Mouse (Mus musculus): ENCODE measurements around the gene Cacng3. TPM values are rescaled to one million over a fixed set of nuclear protein-coding genes. Genes with fewer than 3 reads are reported as not detected.

The Cacng3 gene
- 0.08 and 0.41 TPM in 2 replicates for polyA plus RNA-seq (2014; fragmentation: Nextera tagmentation; extraction: Ambion mirVana)

GRCm38 (mm10) chr7:122670442-122670872, at the start of gene Cacng3:
Cacng3 (plus strand) TSS chr7:122670492.
- Histone ChIP-seq H3K27ac (ENCODE audit: low read depth) (no peak within 1 kb of the TSS), H3K4me2 (peak within 1 kb of the TSS; percentile 49), H3K4me1 (ENCODE audit: insufficient read depth) (no peaks in the 10 kb centered on the region), H3K9me3 (ENCODE audit: low read depth, low read length) (no peaks in the 10 kb centered on the region), H3K4me3 (ENCODE audit: low read depth, low read length) (no peak within 1 kb of the TSS), H3K27me3 (ENCODE audit: insufficient read depth, low read length) (peaks cover 7% of the 10 kb centered on the region), H3K9ac (no peak within 1 kb of the TSS), H3K36me3 (ENCODE audit: insufficient read depth) (no peaks in the 10 kb centered on the region)
- no peak for DNase-seq
- WGBS: 13% methylated on average over 13 of the region's 13 CpGs
- ATAC-seq (ENCODE audit: insufficient read depth): no peak
- TF ChIP-seq CTCF (IDR thresholded peaks at IDR 0.05; ENCODE audit: low read depth): no peak; the same call in none of the 2 replicates

- H3K36me3 ChIP-seq (ENCODE audit: insufficient read depth): no peaks in the 10 kb centered on the region
- DNase-seq (no peak), ATAC-seq (ENCODE audit: insufficient read depth) (no peak)
- H3K4me1 ChIP-seq (ENCODE audit: insufficient read depth): no peaks in the 10 kb centered on the region
- TF ChIP-seq CTCF (IDR thresholded peaks at IDR 0.05; ENCODE audit: low read depth): no peak
- no peak overlapping the region for H3K4me2 ChIP-seq
- H3K4me3 ChIP-seq (ENCODE audit: low read depth, low read length): no peak overlapping the region
- no peaks in the 10 kb centered on the region for H3K27me3 ChIP-seq (ENCODE audit: insufficient read depth, low read length)
- H3K9ac ChIP-seq: no peak overlapping the region
- H3K27ac ChIP-seq (ENCODE audit: low read depth): no peak overlapping the region
- 55% methylated on average over 9 of the region's 9 CpGs for WGBS
- no peaks in the 10 kb centered on the region for H3K9me3 ChIP-seq (ENCODE audit: low read depth, low read length)
Observed at GRCm38 (mm10) chr7:122622125-122622774, 48.0 kb upstream of the Cacng3 start.

- ATAC-seq (ENCODE audit: insufficient read depth): no peak
- no peaks in the 10 kb centered on the region for H3K4me1 ChIP-seq (ENCODE audit: insufficient read depth)
- 58% methylated on average over 1 of the region's 1 CpGs for WGBS
- no peak for TF ChIP-seq CTCF (IDR thresholded peaks at IDR 0.05; ENCODE audit: low read depth)
- H3K9ac ChIP-seq: no peak overlapping the region
- no peak overlapping the region for H3K4me2 ChIP-seq
- DNase-seq: no peak
- H3K36me3 ChIP-seq (ENCODE audit: insufficient read depth): no peaks in the 10 kb centered on the region
- H3K27ac ChIP-seq (ENCODE audit: low read depth): no peak overlapping the region
- H3K9me3 ChIP-seq (ENCODE audit: low read depth, low read length): no peaks in the 10 kb centered on the region
- no peaks in the 10 kb centered on the region for H3K27me3 ChIP-seq (ENCODE audit: insufficient read depth, low read length)
- H3K4me3 ChIP-seq (ENCODE audit: low read depth, low read length): no peak overlapping the region
Observed at GRCm38 (mm10) chr7:122623753-122624152, 46.5 kb upstream of the Cacng3 start.

GRCm38 (mm10) chr7:122628050-122628449, 42.2 kb upstream of the Cacng3 start:
- no peak overlapping the region for H3K27ac ChIP-seq (ENCODE audit: low read depth)
- DNase-seq: peak; percentile 76
- ATAC-seq (ENCODE audit: insufficient read depth): no peak
- no peak overlapping the region for H3K9ac ChIP-seq
- WGBS: 71% methylated on average over 5 of the region's 5 CpGs
- peaks cover 4% of the 10 kb centered on the region; the same call in 1 of the 2 replicates for H3K4me1 ChIP-seq (ENCODE audit: insufficient read depth)
- TF ChIP-seq CTCF (IDR thresholded peaks at IDR 0.05; ENCODE audit: low read depth): no peak
- H3K36me3 ChIP-seq (ENCODE audit: insufficient read depth): no peaks in the 10 kb centered on the region
- no peak overlapping the region for H3K4me2 ChIP-seq
- no peak overlapping the region for H3K4me3 ChIP-seq (ENCODE audit: low read depth, low read length)
- no peaks in the 10 kb centered on the region for H3K27me3 ChIP-seq (ENCODE audit: insufficient read depth, low read length)
- no peaks in the 10 kb centered on the region for H3K9me3 ChIP-seq (ENCODE audit: low read depth, low read length)

GRCm38 (mm10) chr7:122630386-122630785, 39.9 kb upstream of the Cacng3 start:
- Histone ChIP-seq H3K4me2 (no peak overlapping the region), H3K27me3 (ENCODE audit: insufficient read depth, low read length) (no peaks in the 10 kb centered on the region), H3K27ac (ENCODE audit: low read depth) (no peak overlapping the region), H3K9me3 (ENCODE audit: low read depth, low read length) (no peaks in the 10 kb centered on the region), H3K4me1 (ENCODE audit: insufficient read depth) (peaks cover 4% of the 10 kb centered on the region; the same call in 1 of the 2 replicates), H3K9ac (no peak overlapping the region), H3K36me3 (ENCODE audit: insufficient read depth) (no peaks in the 10 kb centered on the region), H3K4me3 (ENCODE audit: low read depth, low read length) (no peak overlapping the region)
- no peak for ATAC-seq (ENCODE audit: insufficient read depth)
- TF ChIP-seq CTCF (IDR thresholded peaks at IDR 0.05; ENCODE audit: low read depth): no peak
- no peak for DNase-seq
- whole genome bisulfite sequencing: 82% methylated on average over 2 of the region's 2 CpGs

- no peaks in the 10 kb centered on the region for H3K36me3 ChIP-seq (ENCODE audit: insufficient read depth)
- no peaks in the 10 kb centered on the region for H3K9me3 ChIP-seq (ENCODE audit: low read depth, low read length)
- no peak overlapping the region for H3K27ac ChIP-seq (ENCODE audit: low read depth)
- no peak for TF ChIP-seq CTCF (IDR thresholded peaks at IDR 0.05; ENCODE audit: low read depth)
- H3K4me2 ChIP-seq: no peak overlapping the region
- DNase-seq (no peak), ATAC-seq (ENCODE audit: insufficient read depth) (no peak)
- 78% methylated on average over 3 of the region's 3 CpGs for WGBS
- H3K4me1 ChIP-seq (ENCODE audit: insufficient read depth): peaks cover 4% of the 10 kb centered on the region; the same call in 1 of the 2 replicates
- no peak overlapping the region for H3K9ac ChIP-seq
- H3K4me3 ChIP-seq (ENCODE audit: low read depth, low read length): no peak overlapping the region
- no peaks in the 10 kb centered on the region for H3K27me3 ChIP-seq (ENCODE audit: insufficient read depth, low read length)
Observed at GRCm38 (mm10) chr7:122631151-122631550, 39.1 kb upstream of the Cacng3 start.

GRCm38 (mm10) chr7:122632946-122633345, 37.3 kb upstream of the Cacng3 start:
- no peak overlapping the region for H3K4me3 ChIP-seq (ENCODE audit: low read depth, low read length)
- WGBS: 48% methylated on average over 5 of the region's 5 CpGs
- ATAC-seq (ENCODE audit: insufficient read depth) (peak; percentile 67; the same call in 1 of the 2 replicates), DNase-seq (no peak)
- H3K4me1 ChIP-seq (ENCODE audit: insufficient read depth): peaks cover 4% of the 10 kb centered on the region; the same call in 1 of the 2 replicates
- H3K9ac ChIP-seq: no peak overlapping the region
- H3K27ac ChIP-seq (ENCODE audit: low read depth): peak overlapping the region; percentile 68; the same call in 1 of the 2 replicates
- peak; percentile 45; the same call in 1 of the 2 replicates for TF ChIP-seq CTCF (IDR thresholded peaks at IDR 0.05; ENCODE audit: low read depth)
- no peak overlapping the region for H3K4me2 ChIP-seq
- H3K36me3 ChIP-seq (ENCODE audit: insufficient read depth): no peaks in the 10 kb centered on the region
- no peaks in the 10 kb centered on the region for H3K9me3 ChIP-seq (ENCODE audit: low read depth, low read length)
- no peaks in the 10 kb centered on the region for H3K27me3 ChIP-seq (ENCODE audit: insufficient read depth, low read length)
